Mouse (Mus musculus) lung, adult 2 months (tissue): ENCODE data around the gene Nhej1.

ENCODE experiments used
- CTCF ChIP-seq: fragments of 200-500 bp; IDR thresholded peaks from 2 replicates; pipeline ENCODE4 v1.5.1; 2011; ENCODE audit warnings: mild to moderate bottlenecking, low read length, control low read depth; ENCODE audit not compliant: insufficient read depth
- POLR2A ChIP-seq: fragments of 200-500 bp; IDR thresholded peaks from 2 replicates; pipeline ENCODE4 v1.6.1; 2011; ENCODE audit warnings: low read depth, mild to moderate bottlenecking, control low read depth, low read length, borderline replicate concordance; ENCODE audit errors: extremely low read depth

GRCm38 (mm10) chr1:75159540-75160255 lies 34.7 kb upstream of the Nhej1 start:
- TF ChIP-seq CTCF = no peak
- TF ChIP-seq POLR2A = no peak
